Mouse (Mus musculus) lung, adult 2 months (tissue): ENCODE data around the gene Tsc1. TPM values are rescaled to one million over a fixed set of nuclear protein-coding genes. Genes with fewer than 3 reads are reported as not detected.

Experiments
- DNase-seq: peaks from one replicate; pipeline ENCODE4 v3.0.0; 2022
- H3K4me1 ChIP-seq: fragments of 200-500 bp; 2 replicates; pipeline ENCODE4 v1.6.1; 2011; ENCODE audit warnings: low read length; ENCODE audit not compliant: control insufficient read depth, insufficient read depth
- H3K4me3 ChIP-seq: fragments of 200-500 bp; replicated peaks from 2 replicates; pipeline ENCODE3; 2011; ENCODE audit warnings: low read depth, mild to moderate bottlenecking, control low read depth, low read length; ENCODE audit errors: extremely low read depth
- CTCF ChIP-seq: fragments of 200-500 bp; IDR thresholded peaks from 2 replicates; pipeline ENCODE4 v1.5.1; 2011; ENCODE audit warnings: mild to moderate bottlenecking, low read length, control low read depth; ENCODE audit not compliant: insufficient read depth
- POLR2A ChIP-seq: fragments of 200-500 bp; IDR thresholded peaks from 2 replicates; pipeline ENCODE4 v1.6.1; 2011; ENCODE audit warnings: low read depth, mild to moderate bottlenecking, control low read depth, low read length, borderline replicate concordance; ENCODE audit errors: extremely low read depth
- WGBS: fragments of 180-500 bp; shearing (Covaris S2); methylation state at CpG from one replicate; pipeline ENCODE4 v1.1.7; 2018; 5-methylcytosine and 5-hydroxymethylcytosine counted together
- polyA plus RNA-seq: library from polyadenylated mRNA; depleted of rRNA; stranded (reverse); fragments of >200 nt; gene quantifications from 2 replicates; pipeline ENCODE4 v1.2.3, GENCODE M21; 2012

The Tsc1 gene
- polyA plus RNA-seq, 1 experiment = 14.7 TPM

DNA sequence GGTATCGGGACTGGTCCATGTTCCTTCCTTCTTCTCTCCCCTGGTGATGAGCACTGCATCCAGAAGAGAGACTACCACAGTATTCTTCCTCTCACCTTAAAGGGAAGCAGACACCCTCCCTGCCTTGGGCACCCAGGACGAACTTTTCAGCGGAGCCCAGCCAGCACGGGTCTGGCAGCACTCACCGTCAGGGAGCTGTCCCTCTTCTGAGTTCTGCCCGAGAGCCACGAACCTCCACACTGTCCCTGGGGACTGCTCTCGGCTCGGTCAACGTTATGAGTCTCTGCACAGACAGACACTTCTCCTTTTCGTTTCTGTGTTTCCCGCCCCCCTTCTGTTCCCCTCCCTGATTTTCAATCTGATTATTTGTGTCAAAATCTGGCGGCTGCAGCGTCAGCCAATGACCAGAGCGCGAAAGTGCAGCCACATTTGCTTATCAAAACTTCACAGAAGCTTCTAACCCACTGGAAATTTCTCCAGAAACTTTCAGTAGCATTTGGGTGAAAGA lies 19.3 kb upstream of the Tsc1 start, which contains the start of gene Gfi1b:
Gfi1b (minus strand) TSS at position 319 of the 508 bp plus-strand sequence.
- TF ChIP-seq POLR2A = no peak
- no peak for TF ChIP-seq CTCF
- no peak for DNase-seq
- 8% methylated on average over 16 of the region's 16 CpGs for WGBS
- H3K4me1 ChIP-seq = no peaks in the 10 kb centered on the region
- H3K4me3 ChIP-seq = no peak within 1 kb of the TSS

GRCm38 (mm10) chr2:28622521-28623124 lies 18.4 kb upstream of the Tsc1 start:
- TF ChIP-seq POLR2A (no peak), CTCF (peak; percentile 63)
- Histone ChIP-seq H3K4me3 (no peak overlapping the region), H3K4me1 (no peaks in the 10 kb centered on the region)
- WGBS = 18% methylated on average over 10 of the region's 10 CpGs
- DNase-seq = peak; percentile 33

DNA sequence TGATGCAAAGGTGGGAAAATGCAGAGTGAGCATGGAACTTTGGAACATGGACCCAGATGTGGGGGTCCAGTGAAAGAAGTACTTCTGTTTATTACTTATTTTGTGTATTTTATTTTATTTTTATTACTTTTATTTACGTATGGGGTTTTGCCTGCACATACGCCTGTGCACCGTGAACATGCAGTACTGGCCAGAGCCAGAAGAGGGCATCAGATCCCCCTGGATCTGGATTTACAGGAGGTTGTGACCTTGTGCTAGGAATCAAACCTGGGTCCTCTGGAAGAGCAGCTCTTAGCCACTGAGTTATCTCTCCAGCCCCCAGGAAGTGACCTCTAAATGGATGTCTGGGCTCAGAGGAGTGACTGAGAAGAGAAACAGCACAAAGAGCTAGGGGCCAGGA lies 16.2 kb upstream of the Tsc1 start:
- H3K4me1 ChIP-seq = no peaks in the 10 kb centered on the region
- TF ChIP-seq POLR2A = no peak
- no peak for TF ChIP-seq CTCF
- no peak overlapping the region for H3K4me3 ChIP-seq
- WGBS = 89% methylated on average over 3 of the region's 3 CpGs
- no peak for DNase-seq

DNA sequence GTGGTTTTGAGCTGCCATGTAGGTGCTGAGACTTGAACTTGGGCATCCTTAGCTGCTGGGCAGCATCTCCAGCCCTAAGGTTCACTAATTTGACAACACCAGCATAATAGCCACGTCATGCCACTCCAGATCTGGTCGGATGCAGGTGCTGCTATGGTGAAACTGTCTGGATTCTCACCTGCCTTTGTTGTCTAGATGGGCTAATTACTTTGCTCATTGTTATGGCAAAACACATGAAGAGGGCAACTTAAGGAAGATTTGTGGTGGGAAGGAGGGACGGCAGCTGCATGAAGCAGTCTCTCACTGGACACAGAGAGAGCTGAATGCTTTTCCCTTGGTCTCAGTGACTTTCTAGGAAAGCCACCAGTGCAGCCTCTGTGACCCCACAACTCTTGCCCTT lies 15.0 kb upstream of the Tsc1 start:
- no peak overlapping the region for H3K4me3 ChIP-seq
- no peaks in the 10 kb centered on the region for H3K4me1 ChIP-seq
- 70% methylated on average over 3 of the region's 3 CpGs for WGBS
- no peak for TF ChIP-seq POLR2A
- no peak for TF ChIP-seq CTCF
- no peak for DNase-seq

DNA sequence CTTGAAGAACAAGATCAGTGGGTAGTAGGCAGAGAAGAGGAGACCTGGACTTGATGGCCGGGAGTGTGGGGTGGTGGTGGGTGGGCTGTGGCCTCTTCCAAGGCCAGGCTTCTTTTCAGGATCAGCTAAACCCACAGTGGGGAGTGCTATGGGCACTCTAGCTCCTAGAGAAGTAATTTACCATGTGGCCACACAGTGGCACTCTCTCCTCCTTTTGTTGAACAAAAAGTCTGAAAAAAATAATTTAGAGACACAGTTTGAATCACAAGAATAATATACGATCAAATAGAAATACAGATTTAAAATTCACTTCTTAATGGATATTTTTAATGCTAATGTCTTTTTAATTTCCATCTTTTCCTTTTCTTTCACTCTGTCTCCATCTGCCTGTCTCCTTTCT lies 13.0 kb upstream of the Tsc1 start:
- 60% methylated on average over 2 of the region's 2 CpGs for WGBS
- DNase-seq = no peak
- H3K4me3 ChIP-seq = no peak overlapping the region
- no peak for TF ChIP-seq POLR2A
- TF ChIP-seq CTCF = no peak
- H3K4me1 ChIP-seq = no peaks in the 10 kb centered on the region

DNA sequence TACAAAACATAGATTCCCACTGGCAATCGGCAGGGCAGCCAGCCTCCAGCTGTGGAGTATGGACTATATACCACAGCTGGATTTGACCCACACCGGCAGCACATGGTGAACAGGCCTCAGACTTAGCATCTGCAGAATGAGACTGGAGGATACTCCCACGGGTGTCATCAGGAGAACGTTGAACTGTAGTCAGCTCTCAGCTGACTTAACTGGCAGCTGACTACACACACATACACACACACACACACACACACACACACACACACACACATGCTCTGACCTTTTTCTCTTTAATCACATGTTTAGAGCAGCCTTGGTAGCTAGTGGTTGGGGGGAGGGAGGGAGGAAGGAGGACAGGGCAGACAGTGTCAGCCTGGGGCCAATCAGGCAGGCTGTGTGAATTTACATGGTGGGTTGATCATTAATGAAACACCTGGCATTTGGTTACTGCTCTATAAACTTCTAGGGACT lies 11.1 kb upstream of the Tsc1 start:
- Histone ChIP-seq H3K4me3 (no peak overlapping the region), H3K4me1 (no peaks in the 10 kb centered on the region)
- TF ChIP-seq POLR2A = no peak
- no peak for TF ChIP-seq CTCF
- 44% methylated on average over 4 of the region's 4 CpGs for WGBS
- DNase-seq = no peak

GRCm38 (mm10) chr2:28632626-28633025 lies 8.4 kb upstream of the Tsc1 start:
- Histone ChIP-seq H3K4me1 (no peaks in the 10 kb centered on the region), H3K4me3 (no peak overlapping the region)
- TF ChIP-seq CTCF (no peak), POLR2A (no peak)
- 79% methylated on average over 1 of the region's 1 CpGs for WGBS
- no peak for DNase-seq

- no peak for DNase-seq
- Histone ChIP-seq H3K4me1 (no peaks in the 10 kb centered on the region), H3K4me3 (no peak overlapping the region)
- TF ChIP-seq CTCF (no peak), POLR2A (no peak)
- WGBS = 32% methylated on average over 4 of the region's 4 CpGs
These were observed 7.9 kb upstream of the Tsc1 start for GRCm38 (mm10) chr2:28633136-28633535.

DNA sequence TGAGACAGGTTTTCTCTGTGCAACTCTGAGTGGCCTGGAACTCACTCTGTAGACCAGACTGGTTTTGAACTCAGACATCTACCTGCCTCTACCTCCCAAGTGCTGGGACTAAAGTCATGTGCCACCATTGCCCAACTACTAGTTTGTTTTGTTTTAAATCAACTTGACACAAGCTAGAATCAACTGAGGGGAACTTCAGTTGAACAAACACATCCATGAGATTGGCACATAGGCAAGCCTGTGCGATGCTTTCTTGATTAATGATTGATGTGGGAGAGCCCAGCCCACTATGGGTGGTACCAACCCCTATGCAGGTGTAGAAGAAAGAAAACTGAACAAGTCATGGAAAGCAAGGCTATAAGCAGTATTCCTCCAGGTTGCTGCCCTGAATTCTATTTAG lies 5.8 kb upstream of the Tsc1 start:
- Histone ChIP-seq H3K4me3 (no peak overlapping the region), H3K4me1 (peaks cover 3% of the 10 kb centered on the region; the same call in 1 of the 2 replicates)
- 65% methylated on average over 1 of the region's 1 CpGs for WGBS
- no peak for DNase-seq
- TF ChIP-seq CTCF (no peak), POLR2A (no peak)
